Mouse (Mus musculus) spleen, postnatal 14 days (tissue): ENCODE results near the gene Slc35f3.

Experiments
- DNase-seq, 2 experiments: peaks; one replicate each; pipeline ENCODE4 v3.0.0; 2021 to 2022; ENCODE audit warnings: low spot score in 2 of 2

Slc35f3 gene

DNA sequence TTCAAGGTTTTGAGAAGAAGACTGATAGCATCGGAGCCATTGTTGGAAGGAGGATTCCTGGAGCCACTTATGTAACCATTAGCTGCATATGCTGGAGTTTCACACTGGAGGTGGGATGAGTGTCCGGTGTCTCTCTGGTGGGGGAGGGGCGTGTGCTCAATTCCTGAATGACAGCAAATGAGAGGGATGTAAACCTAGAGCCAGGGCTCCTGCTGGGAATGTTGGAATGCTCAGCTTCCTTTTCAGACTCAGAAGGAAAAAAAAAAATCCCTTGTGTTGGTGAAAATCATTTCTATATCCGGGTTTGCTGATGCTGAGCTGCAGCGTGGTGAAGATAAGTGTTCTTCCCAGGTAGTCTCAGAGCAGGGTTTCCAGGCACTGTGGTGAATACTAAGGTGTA, 29.4 kb downstream of the Slc35f3 start:
- DNase-seq, result no peak

DNA sequence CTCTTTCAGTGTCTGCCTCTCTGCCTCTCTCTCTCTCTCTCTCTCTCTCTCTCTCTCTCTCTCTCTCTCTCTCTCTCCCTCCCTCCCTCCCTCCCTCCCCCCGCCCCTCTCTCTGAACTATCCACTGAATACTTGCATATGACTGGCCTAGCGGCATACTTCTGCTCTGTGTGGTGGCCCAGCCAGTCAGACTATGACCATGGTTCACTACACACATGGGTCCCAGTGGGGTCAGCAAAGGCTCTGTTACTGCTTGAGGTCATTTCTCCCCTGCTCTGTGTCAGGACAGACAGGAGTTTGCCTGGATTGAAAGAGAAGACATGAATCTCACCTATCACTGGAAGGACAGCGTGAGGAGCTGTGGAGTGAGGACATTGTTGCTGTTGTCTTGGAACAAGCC, 40.5 kb downstream of the Slc35f3 start:
- no peak for DNase-seq

- no peak for DNase-seq
Observed at GRCm38 (mm10) chr8:126339357-126339756, 41.0 kb downstream of the Slc35f3 start.

GRCm38 (mm10) chr8:126341200-126341599, 42.8 kb downstream of the Slc35f3 start:
- DNase-seq, result no peak

GRCm38 (mm10) chr8:126343427-126343826, 45.1 kb downstream of the Slc35f3 start:
- no peak for DNase-seq

DNA sequence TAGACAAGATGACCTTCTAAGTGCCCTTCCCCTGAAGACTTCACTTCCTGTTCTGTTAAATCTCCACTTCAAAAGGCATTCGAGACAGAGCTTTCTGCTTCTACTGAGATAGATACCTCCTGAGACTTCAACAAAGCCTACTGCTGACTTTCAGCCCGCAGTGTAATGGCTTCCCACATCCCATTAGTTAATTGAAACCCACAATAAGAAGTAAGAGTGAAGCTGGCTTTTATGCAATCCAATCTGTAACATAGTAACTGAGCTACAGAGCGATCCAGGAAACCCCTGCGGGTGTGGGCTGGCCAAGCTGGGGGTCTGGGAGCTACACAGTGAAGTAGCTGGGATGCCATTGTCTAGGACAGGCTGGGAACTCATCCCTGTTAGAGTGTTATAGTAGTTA, 46.7 kb downstream of the Slc35f3 start:
- DNase-seq, result no peak

DNA sequence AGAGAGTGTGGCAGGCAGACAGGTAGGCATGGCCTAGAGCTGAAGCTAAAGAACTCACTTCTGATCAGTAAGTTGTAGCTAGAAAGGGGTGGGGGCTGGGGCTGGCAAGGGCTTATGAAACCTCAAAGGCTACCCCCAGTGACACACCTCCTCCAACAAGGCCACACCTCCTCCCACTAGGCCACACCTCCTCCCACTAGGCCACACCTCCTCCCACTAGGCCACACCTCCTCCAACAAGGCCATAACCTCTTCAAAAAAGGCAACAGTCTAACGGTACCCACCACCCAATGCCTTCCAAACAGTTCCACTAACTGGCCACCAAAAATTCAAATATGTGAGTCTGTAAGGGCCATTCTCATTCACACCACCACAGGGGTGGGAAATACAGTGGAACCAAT, 54.9 kb downstream of the Slc35f3 start:
- no peak for DNase-seq

- no peak for DNase-seq
Observed at GRCm38 (mm10) chr8:126357946-126358345, 59.6 kb downstream of the Slc35f3 start.

GRCm38 (mm10) chr8:126359296-126359695, 60.9 kb downstream of the Slc35f3 start:
- no peak for DNase-seq

- DNase-seq, result no peak
Observed at GRCm38 (mm10) chr8:126360106-126360505, 61.7 kb downstream of the Slc35f3 start.

GRCm38 (mm10) chr8:126360701-126361100, 62.3 kb downstream of the Slc35f3 start:
- no peak for DNase-seq

DNA sequence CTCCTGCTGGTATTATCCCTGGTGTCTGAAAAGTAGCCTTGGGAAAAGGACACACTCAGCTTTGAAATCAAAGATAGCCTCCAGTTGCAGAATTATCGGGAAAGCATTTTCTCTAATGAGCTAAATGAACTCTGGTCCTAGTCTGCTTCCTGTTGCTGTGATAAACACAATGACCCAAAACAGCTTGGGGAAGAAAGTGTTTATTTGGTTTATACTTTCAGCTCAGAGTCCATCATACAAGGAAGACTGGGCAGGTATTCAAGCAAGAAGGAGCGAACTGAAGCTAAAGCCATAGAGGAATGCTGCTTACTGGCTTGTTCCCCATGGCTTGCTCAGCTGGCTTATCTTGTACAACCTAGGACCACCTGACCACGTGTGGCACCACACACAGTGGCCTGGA, 67.9 kb downstream of the Slc35f3 start:
- no peak for DNase-seq

DNA sequence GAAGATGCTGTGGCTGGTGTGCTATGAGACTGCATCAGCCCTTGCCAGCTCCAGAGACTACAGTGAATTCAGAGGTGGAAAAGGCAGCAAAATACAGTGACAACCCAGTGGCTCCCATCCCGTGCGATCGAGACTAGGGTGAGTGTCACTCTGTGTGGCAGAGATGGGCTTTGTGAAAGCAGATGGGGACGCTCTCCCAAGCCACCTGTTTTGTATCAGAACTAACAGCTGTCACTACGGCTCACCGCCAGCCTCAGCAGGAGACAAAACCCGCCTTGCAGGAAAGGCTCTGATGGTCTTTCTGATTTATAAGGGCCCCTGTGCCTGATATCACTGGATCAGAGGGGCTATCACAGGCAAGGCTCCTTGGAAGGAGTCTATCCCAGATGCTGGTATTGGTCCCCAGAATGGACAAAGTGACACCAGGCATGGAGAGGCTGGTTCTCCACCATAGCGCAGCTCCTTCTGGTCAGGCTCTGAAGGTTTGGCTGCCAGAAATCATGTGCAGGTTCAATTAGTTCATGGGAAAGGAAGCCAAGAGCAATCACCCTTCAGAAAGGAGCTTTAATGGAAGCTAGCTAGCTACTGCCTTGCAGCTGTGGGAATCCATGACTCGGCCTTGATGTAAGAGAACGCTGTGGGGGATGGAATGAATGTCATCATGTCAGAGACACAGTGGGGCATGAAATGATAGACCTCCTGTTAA, 70.1 kb downstream of the Slc35f3 start:
- no peak for DNase-seq

DNA sequence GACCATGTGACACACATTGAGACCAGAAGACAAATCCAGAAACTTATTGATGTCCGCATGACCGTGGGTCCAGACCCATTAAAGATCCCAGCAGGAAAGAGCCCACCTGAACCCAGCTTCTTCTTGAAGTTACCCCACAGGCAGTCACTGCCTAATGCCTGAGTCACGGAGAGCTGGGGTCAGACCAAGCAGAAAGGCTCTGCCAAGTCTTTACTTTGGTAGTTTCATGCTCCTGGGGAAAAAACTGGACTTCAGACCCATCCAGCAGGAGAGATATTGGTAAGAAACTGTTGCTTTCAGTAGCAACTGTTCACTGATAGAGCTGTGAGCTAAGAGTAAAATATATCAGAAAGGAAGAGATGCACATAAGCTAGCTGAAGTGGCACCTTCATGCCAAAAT, 73.5 kb downstream of the Slc35f3 start:
- DNase-seq, result no peak

- no peak for DNase-seq
Observed at GRCm38 (mm10) chr8:126379580-126379979, 81.2 kb downstream of the Slc35f3 start.

DNA sequence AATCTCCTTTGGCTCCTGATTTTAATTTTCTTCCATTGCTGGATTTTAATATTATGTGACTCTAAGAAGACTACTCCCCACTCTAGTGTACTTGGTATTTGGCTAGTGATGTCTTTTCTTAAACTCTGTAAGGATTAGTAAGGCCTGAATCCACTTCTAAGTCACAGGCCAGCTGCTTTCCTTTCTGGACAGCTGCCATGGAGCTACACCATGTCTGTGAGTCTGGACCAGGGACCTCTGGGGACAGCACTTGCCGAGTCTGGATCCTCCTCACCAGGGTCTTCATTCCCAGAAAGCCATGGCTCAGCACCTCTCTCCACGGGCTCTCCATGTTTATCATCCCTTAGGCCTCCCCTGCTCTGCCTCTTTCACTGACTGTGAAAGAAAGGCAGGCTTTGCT, 81.8 kb downstream of the Slc35f3 start:
- no peak for DNase-seq

- DNase-seq, result no peak
Observed at GRCm38 (mm10) chr8:126381299-126381698, 82.9 kb downstream of the Slc35f3 start.

GRCm38 (mm10) chr8:126382216-126382615, 83.9 kb downstream of the Slc35f3 start:
- no peak for DNase-seq

DNA sequence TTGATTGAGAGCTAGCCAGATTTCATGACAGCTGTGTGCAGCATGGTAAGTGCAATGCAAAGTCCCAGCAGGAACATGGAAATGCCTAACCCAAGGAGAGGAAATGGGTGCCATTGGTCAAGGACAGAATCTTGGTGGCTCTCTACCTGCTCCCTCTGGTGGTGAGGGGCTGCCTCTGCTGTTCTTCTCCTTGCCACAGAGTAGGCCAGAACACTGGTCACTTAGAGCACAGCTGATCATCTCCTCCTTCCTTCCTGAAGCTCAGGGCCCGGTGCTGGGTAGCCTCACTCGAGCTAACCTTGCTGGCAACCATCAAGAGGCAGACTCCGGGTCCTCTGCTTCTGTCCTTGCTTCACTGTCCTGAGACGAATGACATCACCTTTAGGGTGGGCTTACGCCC, 84.4 kb downstream of the Slc35f3 start:
- DNase-seq, result no peak

GRCm38 (mm10) chr8:126387566-126387965, 89.2 kb downstream of the Slc35f3 start:
- no peak for DNase-seq

GRCm38 (mm10) chr8:126391541-126391940, 93.2 kb downstream of the Slc35f3 start:
- DNase-seq, result no peak

DNA sequence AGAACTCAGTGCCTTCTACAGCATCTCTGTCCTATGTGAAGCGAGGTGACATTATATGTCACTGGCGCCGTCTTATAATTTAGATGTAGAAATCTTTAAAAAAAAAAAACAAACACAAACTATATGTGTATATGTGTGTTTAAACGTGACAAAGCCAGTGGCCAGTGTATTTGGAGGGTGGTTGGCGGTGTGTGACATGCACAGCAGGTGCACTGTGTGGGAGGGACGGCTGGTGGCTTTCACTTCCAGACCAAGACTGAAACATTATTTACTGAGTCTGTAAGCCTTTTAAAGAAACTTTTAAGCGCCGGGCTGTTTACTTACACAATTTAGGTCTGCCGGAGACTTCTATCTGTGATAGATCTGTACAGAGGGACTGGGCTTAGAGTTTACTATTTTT, 97.0 kb downstream of the Slc35f3 start:
- no peak for DNase-seq

GRCm38 (mm10) chr8:126395917-126396316, 97.6 kb downstream of the Slc35f3 start:
- no peak for DNase-seq

GRCm38 (mm10) chr8:126398349-126398748, 100.0 kb downstream of the Slc35f3 start:
- DNase-seq, result no peak
